Mouse (Mus musculus): ENCODE results near the gene Rnf141.

DNA sequence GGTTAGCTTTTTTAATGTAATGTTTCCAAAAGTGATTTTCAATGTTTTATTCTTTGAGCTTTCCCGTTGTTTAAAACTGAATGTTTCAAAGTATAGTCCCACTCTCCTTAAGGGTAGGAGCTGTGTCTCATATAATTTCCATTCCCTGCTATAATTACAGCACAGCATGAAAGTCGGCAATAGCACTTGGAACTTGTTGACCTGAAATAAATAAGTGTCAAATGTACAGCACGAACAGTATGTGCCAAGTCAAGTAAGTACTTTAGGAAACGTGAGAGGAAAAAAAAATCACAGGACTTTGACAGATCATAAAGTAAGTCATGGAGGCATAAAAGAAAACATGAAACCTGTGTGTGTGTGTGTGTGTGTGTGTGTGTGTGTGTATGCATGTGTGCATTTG is 22.2 kb downstream of the Rnf141 start:
- TF ChIP-seq CTCF (IDR thresholded peaks at IDR 0.05; ENCODE audit: control insufficient read depth, insufficient read depth, low read length) (no peak), POLR2A (IDR thresholded peaks at IDR 0.05; ENCODE audit: borderline replicate concordance, control insufficient read depth, low read depth, low read length) (no peak)
